Comparison of ENCODE assay signal across 11 mouse cellular contexts in genomic region chr7:100722268-100722667, GRCm38 (mm10). TPM values are rescaled to one million over a fixed set of nuclear protein-coding genes. Genes with fewer than 3 reads are reported as not detected.
DNase-seq lines count a peak whose midpoint lies in the region; ATAC-seq lines count a peak whose summit lies in the region.
"Had no signal": no experiment of that assay in that cellular context is flagged by ENCODE, and none has a peak within 500 bp of the region (broad histone marks: within the 10 kb centered on the region; RNA-seq: fewer than 3 reads in every experiment).

No protein-coding gene starts in this region.

- DNase-seq in hindbrain, embryonic 10.5 days (ENCODE audit: low spot score): no peak
- DNase-seq in hindbrain, embryonic 11.5 days (ENCODE audit: low spot score): no peak
- DNase-seq in embryonic facial prominence, embryonic 10.5 days (ENCODE audit: low spot score): no peak
- DNase-seq in spleen, adult 18-20 months: no peak
- DNase-seq in layer of hippocampus, postnatal 10 days (ENCODE audit: low spot score in 2 of 2): no peak
- DNase-seq: right cerebral cortex, adult 18-20 months; thymus, postnatal 14 days had no signal

- 75% methylated on average over 6 of the region's 6 CpGs for WGBS in hindbrain, embryonic 10.5 days
- WGBS in hindbrain, embryonic 11.5 days: 76% methylated on average over 6 of the region's 6 CpGs
- 77% methylated on average over 6 of the region's 6 CpGs for WGBS in embryonic facial prominence, embryonic 10.5 days
- WGBS in hindbrain, embryonic 12.5 days: 70% methylated on average over 6 of the region's 6 CpGs
- WGBS in midbrain, embryonic 16.5 days: 44% methylated on average over 6 of the region's 6 CpGs

- H3K9ac ChIP-seq in hindbrain, embryonic 11.5 days (ENCODE audit: low read depth, low read length): no peak overlapping the region
- H3K9ac ChIP-seq in hindbrain, embryonic 12.5 days: 0 out of 2 replicates have a peak overlapping the region, but pooled peaks have one; percentile 18
- no peak overlapping the region for H3K9ac ChIP-seq in midbrain, embryonic 16.5 days (ENCODE audit: low read depth, low read length)

- peaks cover 26% of the 10 kb centered on the region for H3K4me1 ChIP-seq in hindbrain, embryonic 10.5 days (replicated peaks)
- H3K4me1 ChIP-seq in hindbrain, embryonic 11.5 days (replicated peaks; ENCODE audit: control insufficient read depth, insufficient read depth, low read length): peaks cover 4% of the 10 kb centered on the region; the same call in 1 of the 2 replicates
- peaks cover 27% of the 10 kb centered on the region for H3K4me1 ChIP-seq in embryonic facial prominence, embryonic 10.5 days
- H3K4me1 ChIP-seq in hindbrain, embryonic 12.5 days: peaks cover 21% of the 10 kb centered on the region
- H3K4me1 ChIP-seq in midbrain, embryonic 16.5 days (ENCODE audit: control insufficient read depth, insufficient read depth, low read length): peaks cover 17% of the 10 kb centered on the region

- peak overlapping the region; percentile 23; the same call in 1 of the 2 replicates for H3K27ac ChIP-seq in hindbrain, embryonic 10.5 days
- no peak overlapping the region for H3K27ac ChIP-seq in hindbrain, embryonic 11.5 days (ENCODE audit: low read depth, low read length)
- peak overlapping the region; percentile 54; the same call in 1 of the 2 replicates for H3K27ac ChIP-seq in embryonic facial prominence, embryonic 10.5 days (replicated peaks)
- peak overlapping the region; percentile 49; the same call in 1 of the 2 replicates for H3K27ac ChIP-seq in hindbrain, embryonic 12.5 days
- H3K27ac ChIP-seq in midbrain, embryonic 16.5 days (ENCODE audit: low read length): peak overlapping the region; percentile 28; the same call in 1 of the 2 replicates

- ATAC-seq in hindbrain, embryonic 11.5 days (ENCODE audit: low FRiP score): no peak
- no peak for ATAC-seq in hindbrain, embryonic 12.5 days (ENCODE audit: low FRiP score)
- peak; percentile 46; the same call in 1 of the 2 replicates for ATAC-seq in midbrain, embryonic 16.5 days

- no peaks in the 10 kb centered on the region for H3K36me3 ChIP-seq in hindbrain, embryonic 10.5 days
- no peaks in the 10 kb centered on the region for H3K36me3 ChIP-seq in hindbrain, embryonic 11.5 days (ENCODE audit: control insufficient read depth, insufficient read depth, low read length)
- no peaks in the 10 kb centered on the region; the same call in 1 of the 2 replicates for H3K36me3 ChIP-seq in embryonic facial prominence, embryonic 10.5 days (replicated peaks)
- H3K36me3 ChIP-seq in hindbrain, embryonic 12.5 days: no peaks in the 10 kb centered on the region
- H3K36me3 ChIP-seq in midbrain, embryonic 16.5 days (ENCODE audit: control insufficient read depth, insufficient read depth, low read length): no peaks in the 10 kb centered on the region

- no peaks in the 10 kb centered on the region for H3K9me3 ChIP-seq in hindbrain, embryonic 10.5 days
- no peaks in the 10 kb centered on the region for H3K9me3 ChIP-seq in hindbrain, embryonic 11.5 days (ENCODE audit: control insufficient read depth, low read length)
- no peaks in the 10 kb centered on the region for H3K9me3 ChIP-seq in embryonic facial prominence, embryonic 10.5 days
- H3K9me3 ChIP-seq in hindbrain, embryonic 12.5 days (replicated peaks): no peaks in the 10 kb centered on the region
- no peaks in the 10 kb centered on the region for H3K9me3 ChIP-seq in midbrain, embryonic 16.5 days (replicated peaks; ENCODE audit: control insufficient read depth, low read length, poor library complexity, severe bottlenecking)

- H3K4me2 ChIP-seq in hindbrain, embryonic 11.5 days (replicated peaks; ENCODE audit: low read depth, low read length): no peak overlapping the region
- no peak overlapping the region for H3K4me2 ChIP-seq in hindbrain, embryonic 12.5 days (replicated peaks)
- H3K4me2 ChIP-seq in midbrain, embryonic 16.5 days (ENCODE audit: low read length): no peak overlapping the region

- H3K27me3 ChIP-seq in hindbrain, embryonic 10.5 days (ENCODE audit: insufficient read depth, poor library complexity, severe bottlenecking): no peaks in the 10 kb centered on the region
- no peaks in the 10 kb centered on the region for H3K27me3 ChIP-seq in hindbrain, embryonic 11.5 days (ENCODE audit: control insufficient read depth, insufficient read depth, low read length)
- H3K27me3 ChIP-seq in embryonic facial prominence, embryonic 10.5 days (replicated peaks; ENCODE audit: low read depth, poor library complexity, severe bottlenecking): no peaks in the 10 kb centered on the region
- no peaks in the 10 kb centered on the region for H3K27me3 ChIP-seq in hindbrain, embryonic 12.5 days
- H3K27me3 ChIP-seq in midbrain, embryonic 16.5 days (ENCODE audit: control insufficient read depth, insufficient read depth, low read depth, low read length): no peaks in the 10 kb centered on the region
- H3K27me3 ChIP-seq: CH12.LX had no signal

- H3K4me3 ChIP-seq in hindbrain, embryonic 10.5 days: no peak overlapping the region
- no peak overlapping the region for H3K4me3 ChIP-seq in hindbrain, embryonic 11.5 days (ENCODE audit: low read depth, low read length)
- H3K4me3 ChIP-seq in embryonic facial prominence, embryonic 10.5 days: no peak overlapping the region
- H3K4me3 ChIP-seq in hindbrain, embryonic 12.5 days: no peak overlapping the region
- H3K4me3 ChIP-seq in midbrain, embryonic 16.5 days (ENCODE audit: low read depth, low read length): no peak overlapping the region
- H3K4me3 ChIP-seq: myocyte had no signal

RNA-seq across cellular contexts. Expression of gene Fam168a, which starts 15.8 kb away (rescaled TPM):
- polyA plus RNA-seq in hindbrain, embryonic 10.5 days (2016; fragmentation: Nextera tagmentation; extraction: Ambion mirVana): 30.2 and 47.4 TPM in 2 replicates
- polyA plus RNA-seq in hindbrain, embryonic 11.5 days (2014; fragmentation: Nextera tagmentation; extraction: Ambion mirVana): 36.8 and 48.4 TPM in 2 replicates
- polyA plus RNA-seq in embryonic facial prominence, embryonic 10.5 days (2016; fragmentation: Nextera tagmentation; extraction: Ambion mirVana): 30.3 and 31.6 TPM in 2 replicates
- polyA plus RNA-seq in hindbrain, embryonic 12.5 days (2016; fragmentation: Nextera tagmentation; extraction: Ambion mirVana): 64.7 and 67.2 TPM in 2 replicates
- polyA plus RNA-seq in midbrain, embryonic 16.5 days (2015; fragmentation: Nextera tagmentation; extraction: Ambion mirVana): 100 and 104 TPM in 2 replicates
- total RNA-seq in layer of hippocampus, postnatal 10 days (2021): 100 to 1,000 TPM; 228 to 260 TPM
